Mouse (Mus musculus) activated CD4-positive, CD25-positive, alpha-beta regulatory T cell, adult 4 months (primary cell): ENCODE data around the gene 6330403K07Rik. TPM values are rescaled to one million over a fixed set of nuclear protein-coding genes. Genes with fewer than 3 reads are reported as not detected.

Source experiments
- ATAC-seq: one replicate; pipeline ENCODE4 v1.8.0; 2017
- polyA plus RNA-seq, 2 experiments: library from polyadenylated mRNA; unstranded; fragments of 100-300 nt; shearing (Covaris generic); gene quantifications; one replicate each; pipeline ENCODE4 v1.2.1; 2017

6330403K07Rik gene
- polyA plus RNA-seq, 2 experiments from 2014 or later: 9.0 to 22.7 TPM

- ATAC-seq: peak; percentile 100
Observed at GRCm38 (mm10) chr11:70982557-70983228, 50.6 kb downstream of the 6330403K07Rik start, which contains the start of gene C1qbp. C1qbp (minus strand) TSS chr11:70983026.

GRCm38 (mm10) chr11:70982030-70982429, 51.3 kb downstream of the 6330403K07Rik start:
- ATAC-seq: no peak

Other genes with a start within 250 kb of the 6330403K07Rik start
- gene Scimp, start 220.9 kb downstream of the 6330403K07Rik start, polyA plus RNA-seq: under 1 TPM in 1 of 2 experiments, not detected in 1; 0.64 TPM
- 10 to 100 TPM in 1 of 2 experiments, 1 to 10 TPM in 1; 9.4 to 10.8 TPM for gene Rabep1, start 188.7 kb downstream of the 6330403K07Rik start, polyA plus RNA-seq
- 10 to 100 TPM; 65.6 to 75.9 TPM for gene Nup88, start 63.5 kb downstream of the 6330403K07Rik start, polyA plus RNA-seq
- 10 to 100 TPM; 49.9 to 74.5 TPM for gene Rpain, start 63.3 kb downstream of the 6330403K07Rik start, polyA plus RNA-seq
- 10 to 100 TPM; 18.4 to 22.1 TPM for gene C1qbp, start 50.5 kb downstream of the 6330403K07Rik start, polyA plus RNA-seq
- gene Dhx33, start 29.1 kb downstream of the 6330403K07Rik start, polyA plus RNA-seq: 1 to 10 TPM; 5.2 to 5.7 TPM
- 10 to 100 TPM; 14.3 to 22.6 TPM for gene Mis12, start 13.9 kb downstream of the 6330403K07Rik start, polyA plus RNA-seq
- gene Derl2, start 13.7 kb downstream of the 6330403K07Rik start, polyA plus RNA-seq: 100 to 1,000 TPM; 128 to 130 TPM
- gene Nlrp1a, start 111.2 kb upstream of the 6330403K07Rik start, polyA plus RNA-seq: under 1 TPM in 1 of 2 experiments, not detected in 1; 0.32 TPM
- 1 to 10 TPM; 1.1 to 3.7 TPM for gene Nlrp1b, start 197.2 kb upstream of the 6330403K07Rik start, polyA plus RNA-seq